Mouse (Mus musculus): ENCODE data around the gene Hps1.

Gene Hps1

DNA sequence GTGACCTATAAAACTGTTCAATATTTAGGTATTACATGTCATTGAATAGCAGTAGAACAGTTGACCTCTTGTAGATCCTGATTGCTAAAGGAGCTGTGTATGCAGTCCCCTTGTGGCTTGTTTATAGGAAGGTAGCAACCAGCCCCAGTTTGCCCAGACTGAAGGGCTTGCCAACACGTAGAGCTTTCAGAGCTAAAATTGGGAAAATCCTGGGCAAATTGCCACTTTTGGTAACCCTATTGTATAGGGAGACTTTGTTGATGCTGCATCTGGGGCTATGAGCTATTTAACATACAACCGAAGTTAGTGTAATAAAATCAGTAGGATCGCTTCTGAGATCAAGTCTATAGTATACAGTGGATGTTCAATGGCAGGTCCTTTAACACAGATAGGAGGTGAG lies 61.7 kb downstream of the Hps1 start:
- no peak for DNase-seq (ENCODE audit: low read depth, low spot score)

DNA sequence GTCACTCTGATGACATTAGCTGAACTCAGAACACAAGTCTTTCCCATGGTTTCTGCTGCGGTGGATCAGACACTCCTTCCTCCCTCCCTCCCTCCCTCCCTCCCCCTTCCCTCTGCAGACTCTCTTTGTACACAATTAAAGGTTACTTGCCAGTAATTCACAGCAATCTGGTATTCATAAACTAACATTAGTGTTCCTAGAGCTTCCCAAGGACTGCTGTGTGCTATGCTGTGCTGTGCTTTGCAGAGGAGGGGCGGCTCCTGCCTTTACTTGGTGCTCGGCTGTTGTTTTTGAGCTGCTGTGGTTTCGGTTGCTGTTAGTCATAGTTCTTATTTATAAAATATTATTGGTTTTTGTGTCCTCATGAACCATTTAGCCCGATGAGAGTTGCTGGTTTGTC lies 62.1 kb downstream of the Hps1 start:
- no peak for DNase-seq (ENCODE audit: low read depth, low spot score)

DNA sequence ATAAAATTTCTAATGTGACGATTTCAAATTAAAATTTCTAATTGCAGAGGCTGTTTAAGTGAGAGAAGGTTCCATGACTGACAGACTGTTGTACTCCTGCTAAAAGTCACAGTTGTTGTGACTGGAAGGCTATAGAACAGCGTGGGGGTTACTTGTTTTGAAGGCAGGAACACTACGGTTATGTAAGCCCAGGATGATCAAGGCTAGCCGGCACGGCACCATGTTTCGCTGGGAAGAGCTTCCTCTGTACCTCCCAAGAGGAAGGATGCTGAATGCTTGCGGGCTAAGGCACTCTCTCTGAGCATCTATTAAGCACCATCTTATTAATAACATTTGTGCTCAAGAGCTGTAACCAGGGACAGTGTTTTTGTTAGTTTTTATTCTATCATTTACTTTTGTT lies 63.3 kb downstream of the Hps1 start:
- DNase-seq (ENCODE audit: low read depth, low spot score): no peak

DNA sequence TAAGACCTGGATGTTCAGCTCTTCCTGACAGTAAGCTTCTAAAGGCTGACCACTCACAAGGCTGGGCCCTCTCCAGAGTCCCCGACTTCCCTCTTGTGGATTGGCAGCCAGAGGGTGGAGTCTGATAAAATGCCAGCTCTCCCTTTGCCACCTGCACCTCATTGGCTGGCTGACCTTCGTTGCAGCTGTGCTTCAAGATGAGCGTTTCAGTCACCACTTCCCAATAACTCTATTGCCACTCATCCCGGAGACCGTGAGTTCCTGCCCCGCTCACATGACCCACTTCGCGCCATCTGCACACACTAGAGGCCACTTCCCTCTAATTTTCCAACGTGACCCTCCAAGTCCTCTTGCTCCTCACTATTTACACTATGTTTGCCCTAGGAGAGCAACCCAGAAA lies 66.0 kb downstream of the Hps1 start:
- no peak for DNase-seq (ENCODE audit: low read depth, low spot score)
